Mouse (Mus musculus) lung, embryonic 16.5 days (tissue): ENCODE measurements around the gene Ctxn2. TPM values are rescaled to one million over a fixed set of nuclear protein-coding genes. Genes with fewer than 3 reads are reported as not detected.

ENCODE experiments used
- ATAC-seq: fragments of 200-750 bp; cut with Nextera tagmentation; 2 replicates; pipeline ENCODE4 v1.8.0; 2017; ENCODE audit warnings: low read depth, mild to moderate bottlenecking, moderate library complexity
- H3K27ac ChIP-seq: fragments of 300-500 bp; sonication (generic); 2 replicates; pipeline ENCODE4 v1.5.1; 2014; ENCODE audit warnings: mild to moderate bottlenecking, control low read depth, low read length
- H3K27me3 ChIP-seq: fragments of 300-500 bp; sonication (generic); 2 replicates; pipeline ENCODE4 v1.6.1; 2014; ENCODE audit warnings: low read depth, low read length, mixed read lengths; ENCODE audit not compliant: control insufficient read depth, insufficient read depth
- H3K36me3 ChIP-seq: fragments of 300-500 bp; sonication (generic); 2 replicates; pipeline ENCODE4 v1.6.1; 2014; ENCODE audit warnings: low read length; ENCODE audit not compliant: control insufficient read depth, insufficient read depth
- H3K4me1 ChIP-seq: fragments of 300-500 bp; sonication (generic); replicated peaks from 2 replicates; pipeline ENCODE4 v1.6.1; 2014; ENCODE audit warnings: low read length, mixed read lengths; ENCODE audit not compliant: control insufficient read depth, insufficient read depth
- H3K4me2 ChIP-seq: fragments of 300-500 bp; sonication (generic); 2 replicates; pipeline ENCODE4 v1.6.1; 2014; ENCODE audit warnings: low read depth, low read length, control low read depth
- H3K4me3 ChIP-seq: fragments of 300-500 bp; sonication (generic); 2 replicates; pipeline ENCODE4 v1.5.1; 2014; ENCODE audit warnings: mild to moderate bottlenecking, low read length, control low read depth
- H3K9ac ChIP-seq: fragments of 300-500 bp; sonication (generic); 2 replicates; pipeline ENCODE4 v1.6.1; 2014; ENCODE audit warnings: low read length, control low read depth
- H3K9me3 ChIP-seq: fragments of 300-500 bp; sonication (generic); 2 replicates; pipeline ENCODE4 v1.6.1; 2016; ENCODE audit warnings: low read length; ENCODE audit not compliant: control insufficient read depth
- WGBS: fragments of 180-500 bp; shearing (Covaris S2); extraction: QIAGEN DNeasy Blood & Tissue Kit; methylation state at CpG from one replicate; pipeline ENCODE4 v1.1.7; 2014; 5-methylcytosine and 5-hydroxymethylcytosine counted together
- polyA plus RNA-seq: library from polyadenylated mRNA; unstranded; fragments of >200 nt; fragmentation: Nextera tagmentation; extraction: Ambion mirVana; gene quantifications from 2 replicates; pipeline ENCODE4 v1.2.1, GENCODE M21; 2015

Gene Ctxn2
- polyA plus RNA-seq, 1 experiment from 2014 or later, result not detected

GRCm38 (mm10) chr2:125187904-125188303 lies 51.4 kb downstream of the Ctxn2 start:
- 65% methylated on average over 11 of the region's 11 CpGs for WGBS

GRCm38 (mm10) chr2:125189197-125189596 lies 52.7 kb downstream of the Ctxn2 start:
- Histone ChIP-seq H3K4me1 (no peaks in the 10 kb centered on the region), H3K36me3 (no peaks in the 10 kb centered on the region), H3K4me3 (no peak overlapping the region), H3K27ac (no peak overlapping the region), H3K9me3 (no peaks in the 10 kb centered on the region), H3K9ac (no peak overlapping the region), H3K27me3 (no peaks in the 10 kb centered on the region), H3K4me2 (no peak overlapping the region)
- ATAC-seq, result no peak
- 0% methylated on average over 2 of the region's 2 CpGs for WGBS

More at GRCm38 (mm10) chr2:125187904-125188303, 51.4 kb downstream of the Ctxn2 start:
- Histone ChIP-seq H3K4me1 (no peaks in the 10 kb centered on the region), H3K9me3 (no peaks in the 10 kb centered on the region), H3K36me3 (no peaks in the 10 kb centered on the region), H3K4me3 (no peak overlapping the region), H3K27ac (no peak overlapping the region), H3K4me2 (no peak overlapping the region), H3K27me3 (no peaks in the 10 kb centered on the region), H3K9ac (no peak overlapping the region)
- no peak for ATAC-seq

- no peak overlapping the region for H3K27ac ChIP-seq
- no peak for ATAC-seq
Measured at GRCm38 (mm10) chr2:125192905-125193304, 56.4 kb downstream of the Ctxn2 start.

DNA sequence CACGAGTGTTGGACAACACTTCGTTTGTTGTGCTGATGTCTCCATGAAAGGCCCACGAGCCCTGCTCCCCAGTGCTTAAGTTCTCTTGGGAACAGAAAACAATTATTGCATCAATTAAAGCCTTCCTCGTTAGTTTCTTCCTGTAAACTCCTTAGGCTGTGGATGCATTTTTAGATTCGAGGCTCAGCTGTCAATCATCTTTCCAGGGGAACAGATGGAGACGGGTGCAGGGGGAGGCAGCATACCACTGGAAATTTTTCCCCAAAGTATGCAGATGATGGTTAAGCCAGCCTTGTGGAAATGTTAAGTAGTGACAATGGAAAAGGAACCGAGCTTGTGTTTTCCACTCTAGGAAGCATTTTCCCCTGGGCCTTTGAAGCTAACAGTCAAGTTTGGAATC lies 60.3 kb downstream of the Ctxn2 start:
- no peak for ATAC-seq
- 68% methylated on average over 7 of the region's 7 CpGs for WGBS
- H3K4me3 ChIP-seq, result no peak overlapping the region
- no peaks in the 10 kb centered on the region for H3K4me1 ChIP-seq
- no peaks in the 10 kb centered on the region for H3K27me3 ChIP-seq
- H3K36me3 ChIP-seq, result no peaks in the 10 kb centered on the region
- no peak overlapping the region for H3K27ac ChIP-seq
- no peak overlapping the region for H3K4me2 ChIP-seq
- no peaks in the 10 kb centered on the region for H3K9me3 ChIP-seq
- H3K9ac ChIP-seq, result no peak overlapping the region

More at GRCm38 (mm10) chr2:125192905-125193304, 56.4 kb downstream of the Ctxn2 start:
- H3K27me3 ChIP-seq, result no peaks in the 10 kb centered on the region
- no peak overlapping the region for H3K4me2 ChIP-seq
- no peak overlapping the region for H3K4me3 ChIP-seq
- no peak overlapping the region for H3K9ac ChIP-seq
- H3K4me1 ChIP-seq, result no peaks in the 10 kb centered on the region
- no peaks in the 10 kb centered on the region for H3K9me3 ChIP-seq
- no peaks in the 10 kb centered on the region for H3K36me3 ChIP-seq

Other genes with a start within 250 kb of the Ctxn2 start
- gene Slc24a5, start 68.6 kb upstream of the Ctxn2 start, polyA plus RNA-seq, result 1.7 and 2.4 TPM in 2 replicates
- 82.3 and 93.8 TPM in 2 replicates for gene Myef2, start 13.0 kb upstream of the Ctxn2 start, polyA plus RNA-seq
- 0.03 TPM in 1 of 2 replicates, not detected in the other for gene Slc12a1, start 15.8 kb downstream of the Ctxn2 start, polyA plus RNA-seq
- 148 and 152 TPM in 2 replicates for gene Dut, start 110.5 kb downstream of the Ctxn2 start, polyA plus RNA-seq